36 mouse cellular contexts compared by ENCODE assay signal in the genomic region with DNA sequence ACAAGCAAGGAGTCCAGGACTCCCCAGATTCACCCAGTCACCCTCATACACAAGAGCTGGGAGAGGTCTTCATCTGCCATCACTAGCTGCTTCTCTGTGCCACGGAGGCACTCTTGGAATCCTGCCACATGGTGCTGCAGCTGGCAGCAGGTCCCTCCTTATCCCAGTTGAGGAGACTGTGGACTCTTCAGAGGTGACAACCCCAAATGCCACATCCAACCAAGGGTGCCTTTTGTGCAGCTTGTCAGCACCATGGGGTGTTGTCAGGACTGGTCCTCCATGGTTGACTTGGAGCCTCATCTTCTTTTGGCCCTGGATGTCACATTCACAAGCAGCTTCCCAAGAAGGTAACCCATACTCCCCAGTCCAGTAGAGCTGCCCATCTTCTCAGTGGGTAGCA. TPM values are rescaled to one million over a fixed set of nuclear protein-coding genes. Genes with fewer than 3 reads are reported as not detected.
"Had no signal": no experiment of that assay in that cellular context is flagged by ENCODE, and none has a peak within 500 bp of the region (broad histone marks: within the 10 kb centered on the region; RNA-seq: fewer than 3 reads in every experiment).

No protein-coding gene starts in this region.

- ATAC-seq: forebrain, embryonic 13.5 days; forebrain, embryonic 14.5 days; forebrain, embryonic 15.5 days; forebrain, embryonic 16.5 days; forebrain, postnatal 0 days had no signal

- DNase-seq: cerebellum, adult 8-10 months; cerebellum, adult 9-10 months; cerebellum, adult 9-11 months; cerebellum, postnatal 10 days; cerebellum, postnatal 14 days; cerebellum, postnatal 25 days; cerebellum, postnatal 36 days; embryo, embryonic 11 days; forebrain, postnatal 0 days; gastrocnemius, adult 2 months; gastrocnemius, postnatal 10 days; gastrocnemius, postnatal 14 days; gastrocnemius, postnatal 25 days; gastrocnemius, postnatal 36 days; heart, adult 11 months; heart, adult 18-20 months; heart, adult 2 months had no signal

- H3K4me3 ChIP-seq: embryonic facial prominence, embryonic 10.5 days; embryonic facial prominence, embryonic 12.5 days; embryonic facial prominence, embryonic 13.5 days; embryonic facial prominence, embryonic 15.5 days; erythroblast, embryonic 14.5 days; forebrain, embryonic 10.5 days; forebrain, embryonic 13.5 days; forebrain, embryonic 15.5 days; gastrocnemius, adult 2 months; heart, adult 2 months had no signal

- H3K27ac ChIP-seq: embryonic facial prominence, embryonic 10.5 days; embryonic facial prominence, embryonic 12.5 days; embryonic facial prominence, embryonic 13.5 days; embryonic facial prominence, embryonic 15.5 days; forebrain, embryonic 10.5 days; forebrain, embryonic 13.5 days; forebrain, embryonic 15.5 days; gastrocnemius, adult 2 months; heart, adult 2 months had no signal

- H3K9ac ChIP-seq: embryonic facial prominence, embryonic 12.5 days; embryonic facial prominence, embryonic 13.5 days; embryonic facial prominence, embryonic 15.5 days; forebrain, embryonic 13.5 days; forebrain, embryonic 15.5 days; forebrain, postnatal 0 days had no signal

- H3K4me1 ChIP-seq: embryonic facial prominence, embryonic 13.5 days; embryonic facial prominence, embryonic 15.5 days; forebrain, embryonic 13.5 days; forebrain, embryonic 15.5 days had no signal

- H3K9me3 ChIP-seq: embryonic facial prominence, embryonic 10.5 days; embryonic facial prominence, embryonic 12.5 days; embryonic facial prominence, embryonic 13.5 days; embryonic facial prominence, embryonic 15.5 days; forebrain, embryonic 10.5 days; forebrain, embryonic 13.5 days; forebrain, embryonic 15.5 days had no signal

- H3K36me3 ChIP-seq: embryonic facial prominence, embryonic 10.5 days; embryonic facial prominence, embryonic 12.5 days; embryonic facial prominence, embryonic 13.5 days; embryonic facial prominence, embryonic 15.5 days; forebrain, embryonic 10.5 days; forebrain, embryonic 15.5 days had no signal

- H3K4me2 ChIP-seq: embryonic facial prominence, embryonic 12.5 days; embryonic facial prominence, embryonic 13.5 days; embryonic facial prominence, embryonic 15.5 days; forebrain, embryonic 13.5 days; forebrain, embryonic 15.5 days had no signal

RNA-seq across cellular contexts. Expression of a gene that starts 2.6 kb away (rescaled TPM):
- total RNA-seq: common myeloid progenitor, adult 5-6 weeks; forebrain, postnatal 0 days; gastrocnemius, adult 18-20 months; gastrocnemius, adult 2 months; heart, adult 18-20 months; heart, adult 2 months; heart, adult 8-10 months had no signal
- polyA plus RNA-seq: cortical plate, adult 2 months; erythroblast, embryonic 14.5 days; forebrain, embryonic 11.5 days; forebrain, embryonic 13.5 days; forebrain, embryonic 14.5 days; forebrain, embryonic 15.5 days; forebrain, embryonic 16.5 days; forebrain, postnatal 0 days; frontal cortex, adult 2 months; heart, adult 2 months had no signal

RNA-seq across cellular contexts. Expression of a gene that starts 11.4 kb away (rescaled TPM):
- total RNA-seq: common myeloid progenitor, adult 5-6 weeks; forebrain, postnatal 0 days; granulocyte monocyte progenitor cell, adult 5-6 weeks; heart, adult 18-20 months; heart, adult 2 months; heart, adult 8-10 months had no signal
- polyA plus RNA-seq: cortical plate, adult 2 months; erythroblast, embryonic 14.5 days; forebrain, embryonic 10.5 days; forebrain, embryonic 13.5 days; forebrain, embryonic 14.5 days; forebrain, embryonic 15.5 days; forebrain, embryonic 16.5 days; forebrain, postnatal 0 days; frontal cortex, adult 2 months; heart, adult 2 months had no signal

RNA-seq across cellular contexts. Expression of a gene that starts 18.7 kb away (rescaled TPM):
- total RNA-seq: common myeloid progenitor, adult 5-6 weeks; gastrocnemius, adult 18-20 months; gastrocnemius, adult 2 months; gastrocnemius, adult 8-10 months; gastrocnemius, postnatal 10 days; gastrocnemius, postnatal 14 days; gastrocnemius, postnatal 25 days; gastrocnemius, postnatal 36 days; gastrocnemius, postnatal 4 days; granulocyte monocyte progenitor cell, adult 5-6 weeks; heart, adult 18-20 months; heart, adult 2 months; heart, adult 8-10 months had no signal
- polyA plus RNA-seq: embryonic facial prominence, embryonic 13.5 days; erythroblast, embryonic 14.5 days; forebrain, embryonic 10.5 days; forebrain, embryonic 11.5 days; heart, adult 2 months had no signal

RNA-seq across cellular contexts. Expression of a gene that starts 45.5 kb away (rescaled TPM):
- total RNA-seq: common myeloid progenitor, adult 5-6 weeks; gastrocnemius, adult 18-20 months; gastrocnemius, adult 2 months; gastrocnemius, adult 8-10 months; gastrocnemius, postnatal 14 days; gastrocnemius, postnatal 25 days; gastrocnemius, postnatal 36 days; granulocyte monocyte progenitor cell, adult 5-6 weeks; heart, adult 18-20 months; heart, adult 2 months; heart, adult 8-10 months had no signal
- polyA plus RNA-seq: erythroblast, embryonic 14.5 days had no signal
